Mouse (Mus musculus): ENCODE measurements around the gene Eaf1.
A peak's percentile ranks its signal among the peaks of the same experiment; 100 is the strongest.
"Not testable (repeated sequence)": the region's sequence is repeated elsewhere in the genome, so short reads cannot be mapped to it uniquely, and the experiment has no call there.

The Eaf1 gene

GRCm38 (mm10) chr14:31494349-31494974 is at the start of gene Eaf1:
Eaf1 (plus strand) TSS chr14:31494399.
- peak; percentile 27 for DNase-seq (ENCODE audit: extremely low read depth, low read depth)

GRCm38 (mm10) chr14:31448994-31449393 is 45.2 kb upstream of the Eaf1 start:
- DNase-seq (ENCODE audit: extremely low read depth, low read depth): no peak

GRCm38 (mm10) chr14:31453946-31454345 is 40.3 kb upstream of the Eaf1 start:
- not testable (repeated sequence) for DNase-seq (ENCODE audit: extremely low read depth, low read depth)

- DNase-seq (ENCODE audit: extremely low read depth, low read depth): no peak
These were observed 39.2 kb upstream of the Eaf1 start for GRCm38 (mm10) chr14:31454849-31455566.

GRCm38 (mm10) chr14:31456064-31456721 is 38.0 kb upstream of the Eaf1 start:
- no peak for DNase-seq (ENCODE audit: extremely low read depth, low read depth)

GRCm38 (mm10) chr14:31458006-31458405 is 36.2 kb upstream of the Eaf1 start:
- DNase-seq (ENCODE audit: extremely low read depth, low read depth): no peak

GRCm38 (mm10) chr14:31462226-31462625 is 32.0 kb upstream of the Eaf1 start:
- not testable (repeated sequence) for DNase-seq (ENCODE audit: extremely low read depth, low read depth)

GRCm38 (mm10) chr14:31462886-31463285 is 31.3 kb upstream of the Eaf1 start:
- DNase-seq (ENCODE audit: extremely low read depth, low read depth): no peak

GRCm38 (mm10) chr14:31464176-31464575 is 30.0 kb upstream of the Eaf1 start:
- no peak for DNase-seq (ENCODE audit: extremely low read depth, low read depth)

- DNase-seq (ENCODE audit: extremely low read depth, low read depth): no peak
These were observed 24.5 kb upstream of the Eaf1 start for GRCm38 (mm10) chr14:31469711-31470110.

- peak; percentile 50 for DNase-seq (ENCODE audit: extremely low read depth, low read depth)
These were observed 21.6 kb upstream of the Eaf1 start for GRCm38 (mm10) chr14:31472451-31473061.

- no peak for DNase-seq (ENCODE audit: extremely low read depth, low read depth)
These were observed 20.9 kb upstream of the Eaf1 start for GRCm38 (mm10) chr14:31473297-31473696.

GRCm38 (mm10) chr14:31482417-31482816 is 11.8 kb upstream of the Eaf1 start:
- DNase-seq (ENCODE audit: extremely low read depth, low read depth): no peak

GRCm38 (mm10) chr14:31486465-31486864 is 7.7 kb upstream of the Eaf1 start:
- DNase-seq (ENCODE audit: extremely low read depth, low read depth): no peak

GRCm38 (mm10) chr14:31488055-31488454 is 6.1 kb upstream of the Eaf1 start:
- no peak for DNase-seq (ENCODE audit: extremely low read depth, low read depth)

GRCm38 (mm10) chr14:31493901-31494300 is 298 bp upstream of the Eaf1 start:
- DNase-seq (ENCODE audit: extremely low read depth, low read depth): peak; percentile 22

GRCm38 (mm10) chr14:31494975-31495455 is 816 bp downstream of the Eaf1 start, which contains the start of gene Mettl6:
Mettl6 (minus strand) TSS chr14:31495040.
- peak; percentile 88 for DNase-seq (ENCODE audit: extremely low read depth, low read depth)

GRCm38 (mm10) chr14:31495538-31495937 is 1.3 kb downstream of the Eaf1 start:
- DNase-seq (ENCODE audit: extremely low read depth, low read depth): no peak

GRCm38 (mm10) chr14:31496241-31496646 is 2.0 kb downstream of the Eaf1 start:
- peak; percentile 93 for DNase-seq (ENCODE audit: extremely low read depth, low read depth)

- DNase-seq (ENCODE audit: extremely low read depth, low read depth): no peak
These were observed 5.3 kb downstream of the Eaf1 start for GRCm38 (mm10) chr14:31499526-31499925.

- DNase-seq (ENCODE audit: extremely low read depth, low read depth): no peak
These were observed 9.2 kb downstream of the Eaf1 start for GRCm38 (mm10) chr14:31503406-31503805.

- no peak for DNase-seq (ENCODE audit: extremely low read depth, low read depth)
These were observed 12.3 kb downstream of the Eaf1 start for GRCm38 (mm10) chr14:31506456-31506855.
